Mouse (Mus musculus): ENCODE measurements around the gene Sp3.

- TF ChIP-seq POLR2A (IDR thresholded peaks at IDR 0.05; ENCODE audit: borderline replicate concordance, low read depth, low read length), result no peak
- TF ChIP-seq CTCF (IDR thresholded peaks at IDR 0.05; ENCODE audit: low read depth, low read length), result no peak
These were observed 71.9 kb downstream of the Sp3 start for GRCm38 (mm10) chr2:72908191-72908910.

All from bone marrow macrophage, adult 2 months (primary cell).